Mouse (Mus musculus): Measurements from ENCODE around the gene Bag5. TPM values are rescaled to one million over a fixed set of nuclear protein-coding genes. Genes with fewer than 3 reads are reported as not detected.

The Bag5 gene
- total and polyA plus RNA-seq, 2 experiments from 2014 or later: 16.3 to 34.7 TPM

GRCm38 (mm10) chr12:111734912-111735311 lies 21.9 kb upstream of the Bag5 start:
- Histone ChIP-seq H3K4me1 (ENCODE audit: control insufficient read depth, insufficient read depth) (peaks cover 5% of the 10 kb centered on the region; the same call in 1 of the 2 replicates), H3K36me3 (replicated peaks; ENCODE audit: control insufficient read depth, insufficient read depth, low read length) (0 out of 2 replicates have a peak, but pooled peaks cover 5% of the 10 kb centered on the region), H3K4me3 (ENCODE audit: low read depth, low read length) (no peak overlapping the region), H3K9ac (replicated peaks; ENCODE audit: low read depth, low read length) (no peak overlapping the region), H3K9me3 (replicated peaks; ENCODE audit: control insufficient read depth, low read length) (no peaks in the 10 kb centered on the region), H3K27me3 (ENCODE audit: control insufficient read depth, insufficient read depth, low read length) (no peaks in the 10 kb centered on the region), H3K4me2 (ENCODE audit: low read depth, low read length) (no peak overlapping the region), H3K27ac (ENCODE audit: low read depth) (no peak overlapping the region)
- TF ChIP-seq CTCF (IDR thresholded peaks at IDR 0.05; ENCODE audit: low read depth) (no peak), EP300 (IDR thresholded peaks at IDR 0.05; ENCODE audit: low read depth) (no peak)
- WGBS: 61% methylated on average over 3 of the region's 3 CpGs
- DNase-seq (ENCODE audit: low spot score) (no peak), ATAC-seq (ENCODE audit: insufficient read depth, low read depth) (no peak)

DNA sequence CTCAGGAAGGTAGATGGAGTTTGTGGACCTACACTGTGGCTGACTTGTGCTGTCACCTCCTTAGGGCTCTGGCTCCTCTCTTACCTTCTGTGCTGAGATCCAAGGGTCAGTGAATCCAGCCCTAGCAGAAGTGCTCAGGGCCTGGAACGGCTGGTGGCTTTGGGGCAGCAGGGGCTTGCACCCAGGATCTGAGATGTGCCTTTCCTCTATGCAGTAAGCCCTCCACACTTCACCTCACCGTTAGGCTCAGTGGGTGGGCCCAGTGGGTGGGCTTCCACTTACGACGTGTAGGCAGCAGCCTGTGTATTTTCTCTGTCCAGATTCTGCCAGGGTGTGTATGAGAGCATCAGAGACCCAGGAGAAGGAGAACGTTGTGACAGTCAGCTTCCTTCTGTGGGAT lies 19.9 kb upstream of the Bag5 start:
- WGBS: 66% methylated on average over 5 of the region's 5 CpGs
- H3K9ac ChIP-seq (replicated peaks; ENCODE audit: low read depth, low read length): no peak overlapping the region

DNA sequence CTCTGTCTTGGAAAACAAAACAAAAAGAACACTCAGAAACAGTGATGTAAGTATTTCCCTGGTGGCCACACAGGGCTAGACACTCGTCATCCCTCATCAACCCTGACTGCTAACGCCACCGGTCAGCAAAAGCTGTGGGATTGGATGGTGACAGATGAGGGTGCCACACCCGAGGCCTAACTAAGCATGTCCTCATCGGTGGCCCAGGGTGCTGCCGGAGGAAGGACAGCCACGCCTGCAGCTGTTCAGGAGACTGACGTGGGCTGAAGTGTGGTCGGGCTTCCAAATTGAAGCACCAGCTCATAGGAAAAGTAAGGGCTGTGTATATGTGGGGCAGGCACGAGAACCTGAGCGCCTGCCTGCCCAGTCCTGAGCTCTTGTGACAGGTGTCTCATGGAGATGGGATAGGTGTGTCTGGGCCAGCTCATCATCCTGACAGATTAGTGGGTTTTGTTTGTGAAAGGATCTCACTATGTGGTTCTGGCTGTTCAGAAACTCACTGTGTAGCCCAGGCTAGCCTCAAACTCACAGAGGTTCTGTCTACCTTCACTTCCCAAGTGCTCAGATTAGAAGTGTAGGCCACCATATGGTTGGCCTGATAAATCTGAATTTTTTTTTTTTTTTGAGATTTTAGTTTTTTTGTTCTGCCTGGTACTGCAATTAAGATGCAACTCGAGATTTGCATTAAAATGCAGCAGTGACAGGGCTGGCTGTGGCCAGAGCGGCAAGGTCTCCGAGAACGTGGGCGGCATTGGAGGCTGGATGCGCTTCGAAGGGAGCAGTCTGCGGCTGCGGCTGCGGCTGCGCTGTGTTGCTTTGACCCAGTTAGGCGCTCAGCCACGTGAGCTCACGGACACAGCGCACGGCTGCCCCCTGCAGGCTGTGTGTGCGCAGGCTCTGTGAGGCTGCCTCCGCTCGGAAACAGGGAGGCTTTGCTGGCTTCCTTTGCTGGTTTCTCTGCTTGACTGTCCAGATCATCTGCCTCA lies 19.1 kb upstream of the Bag5 start:
- Histone ChIP-seq H3K4me2 (ENCODE audit: low read depth, low read length) (no peak overlapping the region; the same call in 1 of the 2 replicates), H3K27me3 (ENCODE audit: control insufficient read depth, insufficient read depth, low read length) (no peaks in the 10 kb centered on the region), H3K9me3 (replicated peaks; ENCODE audit: control insufficient read depth, low read length) (no peaks in the 10 kb centered on the region), H3K27ac (ENCODE audit: low read depth) (no peak overlapping the region), H3K4me3 (ENCODE audit: low read depth, low read length) (no peak overlapping the region), H3K9ac (replicated peaks; ENCODE audit: low read depth, low read length) (no peak overlapping the region), H3K36me3 (replicated peaks; ENCODE audit: control insufficient read depth, insufficient read depth, low read length) (peaks cover 16% of the 10 kb centered on the region; the same call in 1 of the 2 replicates), H3K4me1 (ENCODE audit: control insufficient read depth, insufficient read depth) (peaks cover 5% of the 10 kb centered on the region; the same call in 1 of the 2 replicates)
- 29% methylated on average over 30 of the region's 30 CpGs for WGBS
- no peak for TF ChIP-seq EP300 (IDR thresholded peaks at IDR 0.05; ENCODE audit: low read depth)
- TF ChIP-seq CTCF (IDR thresholded peaks at IDR 0.05; ENCODE audit: low read depth): peak; percentile 99
- DNase-seq (ENCODE audit: low spot score) (peak; percentile 88), ATAC-seq (ENCODE audit: insufficient read depth, low read depth) (peak; percentile 94)

More for the DNA sequence above, 19.9 kb upstream of the Bag5 start:
- H3K27me3 ChIP-seq (ENCODE audit: control insufficient read depth, insufficient read depth, low read length): no peaks in the 10 kb centered on the region
- H3K36me3 ChIP-seq (replicated peaks; ENCODE audit: control insufficient read depth, insufficient read depth, low read length): peaks cover 16% of the 10 kb centered on the region; the same call in 1 of the 2 replicates
- TF ChIP-seq EP300 (IDR thresholded peaks at IDR 0.05; ENCODE audit: low read depth) (no peak), CTCF (IDR thresholded peaks at IDR 0.05; ENCODE audit: low read depth) (no peak)
- H3K9me3 ChIP-seq (replicated peaks; ENCODE audit: control insufficient read depth, low read length): no peaks in the 10 kb centered on the region
- H3K27ac ChIP-seq (ENCODE audit: low read depth): no peak overlapping the region; the same call in 1 of the 2 replicates
- DNase-seq (ENCODE audit: low spot score): no peak
- no peak overlapping the region; the same call in 1 of the 2 replicates for H3K4me2 ChIP-seq (ENCODE audit: low read depth, low read length)
- H3K4me3 ChIP-seq (ENCODE audit: low read depth, low read length): no peak overlapping the region
- no peak for ATAC-seq (ENCODE audit: insufficient read depth, low read depth)
- peaks cover 5% of the 10 kb centered on the region; the same call in 1 of the 2 replicates for H3K4me1 ChIP-seq (ENCODE audit: control insufficient read depth, insufficient read depth)

DNA sequence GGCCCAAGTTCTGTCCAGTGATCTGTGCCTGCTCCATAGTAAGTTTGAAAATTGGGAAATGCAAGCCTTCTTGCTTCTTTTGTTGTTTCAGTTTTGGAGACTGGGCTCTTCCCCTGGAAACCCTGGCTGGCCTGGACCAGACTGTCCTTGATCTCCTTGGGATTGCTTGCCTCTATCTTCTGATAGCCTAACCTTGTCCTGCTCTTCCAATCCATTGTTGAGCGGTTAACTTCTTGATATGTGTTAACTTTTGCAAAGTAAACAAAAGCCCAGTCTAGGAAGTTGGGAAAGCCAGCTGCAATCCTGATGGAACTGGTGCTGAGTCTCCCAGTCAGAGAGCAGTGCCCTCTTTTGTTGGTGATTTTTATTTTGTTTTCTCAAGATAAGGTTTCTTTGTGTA lies 14.9 kb upstream of the Bag5 start:
- 67% methylated on average over 1 of the region's 1 CpGs for WGBS
- no peak overlapping the region for H3K27ac ChIP-seq (ENCODE audit: low read depth)
- H3K36me3 ChIP-seq (replicated peaks; ENCODE audit: control insufficient read depth, insufficient read depth, low read length): peaks cover 25% of the 10 kb centered on the region; the same call in 1 of the 2 replicates

GRCm38 (mm10) chr12:111726122-111726463 lies 13.0 kb upstream of the Bag5 start:
- DNase-seq (ENCODE audit: low spot score): peak; percentile 70
- H3K4me2 ChIP-seq (ENCODE audit: low read depth, low read length): peak overlapping the region; percentile 17; the same call in 1 of the 2 replicates
- no peak overlapping the region for H3K4me3 ChIP-seq (ENCODE audit: low read depth, low read length)
- H3K27ac ChIP-seq (ENCODE audit: low read depth): peak overlapping the region; percentile 72
- WGBS: 52% methylated on average over 4 of the region's 4 CpGs
- H3K36me3 ChIP-seq (replicated peaks; ENCODE audit: control insufficient read depth, insufficient read depth, low read length): peaks cover 22% of the 10 kb centered on the region; the same call in 1 of the 2 replicates
- no peak for TF ChIP-seq EP300 (IDR thresholded peaks at IDR 0.05; ENCODE audit: low read depth)
- no peak for TF ChIP-seq CTCF (IDR thresholded peaks at IDR 0.05; ENCODE audit: low read depth)
- peak; percentile 52 for ATAC-seq (ENCODE audit: insufficient read depth, low read depth)
- no peaks in the 10 kb centered on the region for H3K4me1 ChIP-seq (ENCODE audit: control insufficient read depth, insufficient read depth)
- no peak overlapping the region for H3K9ac ChIP-seq (replicated peaks; ENCODE audit: low read depth, low read length)
- no peaks in the 10 kb centered on the region for H3K27me3 ChIP-seq (ENCODE audit: control insufficient read depth, insufficient read depth, low read length)
- H3K9me3 ChIP-seq (replicated peaks; ENCODE audit: control insufficient read depth, low read length): no peaks in the 10 kb centered on the region

More for the DNA sequence above, 14.9 kb upstream of the Bag5 start:
- H3K9ac ChIP-seq (replicated peaks; ENCODE audit: low read depth, low read length): no peak overlapping the region
- no peak for DNase-seq (ENCODE audit: low spot score)
- TF ChIP-seq EP300 (IDR thresholded peaks at IDR 0.05; ENCODE audit: low read depth) (no peak), CTCF (IDR thresholded peaks at IDR 0.05; ENCODE audit: low read depth) (no peak)
- no peaks in the 10 kb centered on the region for H3K27me3 ChIP-seq (ENCODE audit: control insufficient read depth, insufficient read depth, low read length)
- H3K4me2 ChIP-seq (ENCODE audit: low read depth, low read length): no peak overlapping the region
- 0 out of 2 replicates have a peak, but pooled peaks cover 5% of the 10 kb centered on the region for H3K4me1 ChIP-seq (ENCODE audit: control insufficient read depth, insufficient read depth)
- H3K4me3 ChIP-seq (ENCODE audit: low read depth, low read length): no peak overlapping the region
- ATAC-seq (ENCODE audit: insufficient read depth, low read depth): no peak
- H3K9me3 ChIP-seq (replicated peaks; ENCODE audit: control insufficient read depth, low read length): no peaks in the 10 kb centered on the region
